In the genomic region with DNA sequence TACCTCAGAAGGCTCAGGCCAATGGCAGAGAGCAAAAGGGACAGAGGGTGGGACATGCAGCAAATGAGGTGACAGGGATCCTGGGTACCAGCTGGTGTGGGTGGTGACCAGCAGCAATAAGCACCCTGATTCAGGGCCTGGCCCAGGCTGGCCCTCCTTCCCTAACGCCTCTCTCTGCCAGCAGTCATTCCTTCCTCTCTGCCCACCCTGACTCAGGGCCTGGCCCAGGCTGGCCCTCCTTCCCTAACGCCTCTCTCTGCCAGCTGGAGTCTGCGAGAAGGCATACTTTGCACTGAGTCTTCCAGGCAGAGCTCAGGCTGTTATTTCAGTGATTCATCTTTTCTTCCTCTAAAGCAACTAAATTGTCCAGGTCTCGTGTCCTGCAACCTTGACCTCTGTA, we compare ENCODE assay signal across 8 mouse cellular contexts. TPM values are rescaled to one million over a fixed set of nuclear protein-coding genes. Genes with fewer than 3 reads are reported as not detected.
A peak's percentile ranks its signal among the peaks of the same experiment; 100 is the strongest.
DNase-seq lines count a peak whose midpoint lies in the region; ATAC-seq and TF ChIP-seq lines count a peak whose summit lies in the region.
"Had no signal": no experiment of that assay in that cellular context is flagged by ENCODE, and none has a peak within 500 bp of the region (broad histone marks: within the 10 kb centered on the region; RNA-seq: fewer than 3 reads in every experiment).

No protein-coding gene starts in this region.

- H3K27me3 ChIP-seq in testis, adult 2 months (ENCODE audit: control insufficient read depth, insufficient read depth, low read length), result no peaks in the 10 kb centered on the region
- no peaks in the 10 kb centered on the region for H3K27me3 ChIP-seq in heart, embryonic 14.5 days (ENCODE audit: control insufficient read depth, insufficient read depth, low read length)
- no peaks in the 10 kb centered on the region for H3K27me3 ChIP-seq in liver, postnatal 0 days (ENCODE audit: insufficient read depth, low read length)

- 48% methylated on average over 4 of the region's 4 CpGs for WGBS in heart, embryonic 14.5 days
- 54% methylated on average over 4 of the region's 4 CpGs for WGBS in liver, postnatal 0 days (ENCODE audit: insufficient replicate concordance)

- DNase-seq in testis, postnatal 10 days (ENCODE audit: low spot score), result no peak
- DNase-seq in cerebellum, postnatal 25 days, result peak; percentile 79 to 82
- peak; percentile 70 for DNase-seq in lung, postnatal 14 days
- DNase-seq in yolk sac, embryonic 10.5 days (ENCODE audit: low spot score), result no peak
- no peak for DNase-seq in liver, postnatal 0 days

- no peak for TF ChIP-seq CTCF in testis, adult 2 months (IDR thresholded peaks at IDR 0.05; ENCODE audit: control insufficient read depth, insufficient read depth, insufficient replicate concordance, low read depth, low read length)
- no peak for TF ChIP-seq CTCF in liver, postnatal 0 days (IDR thresholded peaks at IDR 0.05; ENCODE audit: low read depth)

- no peak overlapping the region; the same call in 1 of the 2 replicates for H3K9ac ChIP-seq in heart, embryonic 14.5 days (ENCODE audit: low read length)
- no peak overlapping the region for H3K9ac ChIP-seq in liver, postnatal 0 days (replicated peaks)

- H3K9me3 ChIP-seq in heart, embryonic 14.5 days (ENCODE audit: control insufficient read depth, low read length), result no peaks in the 10 kb centered on the region
- no peaks in the 10 kb centered on the region for H3K9me3 ChIP-seq in liver, postnatal 0 days (ENCODE audit: low read length)
- H3K9me3 ChIP-seq: megakaryocyte, embryonic 14.5 days had no signal

- no peaks in the 10 kb centered on the region for H3K36me3 ChIP-seq in testis, adult 2 months (ENCODE audit: control insufficient read depth, insufficient read depth, low read length)
- H3K36me3 ChIP-seq in heart, embryonic 14.5 days (ENCODE audit: control insufficient read depth, insufficient read depth, low read length), result no peaks in the 10 kb centered on the region
- H3K36me3 ChIP-seq in liver, postnatal 0 days (replicated peaks; ENCODE audit: insufficient read depth, low read length), result no peaks in the 10 kb centered on the region

- H3K4me1 ChIP-seq in testis, adult 2 months (ENCODE audit: control insufficient read depth, insufficient read depth, low read length), result peaks cover 12% of the 10 kb centered on the region
- H3K4me1 ChIP-seq in heart, embryonic 14.5 days (ENCODE audit: control insufficient read depth in 2 of 2, insufficient read depth in 2 of 2, low read length in 2 of 2), result peaks cover 24 to 39% of the 10 kb centered on the region in 2 experiments
- no peaks in the 10 kb centered on the region for H3K4me1 ChIP-seq in liver, postnatal 0 days (ENCODE audit: insufficient read depth)
- H3K4me1 ChIP-seq: megakaryocyte, embryonic 14.5 days had no signal

- no peak for TF ChIP-seq EP300 in liver, postnatal 0 days (IDR thresholded peaks at IDR 0.05; ENCODE audit: low read depth)

- no peak overlapping the region for H3K4me3 ChIP-seq in testis, adult 2 months (ENCODE audit: control insufficient read depth, low read depth, low read length)
- H3K4me3 ChIP-seq in heart, embryonic 14.5 days (ENCODE audit: control insufficient read depth in 1 of 2, insufficient read depth in 1 of 2, low read depth in 1 of 2, low read length in 2 of 2), result no peak overlapping the region
- H3K4me3 ChIP-seq in liver, postnatal 0 days (ENCODE audit: low read depth, low read length), result no peak overlapping the region
- H3K4me3 ChIP-seq: megakaryocyte, embryonic 14.5 days had no signal

- H3K27ac ChIP-seq in testis, adult 2 months (ENCODE audit: control insufficient read depth, insufficient read depth, low read depth, low read length), result peak overlapping the region; percentile 70
- H3K27ac ChIP-seq in heart, embryonic 14.5 days (replicated peaks in 1 of 2; ENCODE audit: control insufficient read depth in 1 of 2, insufficient read depth in 1 of 2, low read depth in 2 of 2, low read length in 2 of 2), result peak overlapping the region; percentile 39 to 55; a peak in 3 of 4 replicates
- H3K27ac ChIP-seq in liver, postnatal 0 days (ENCODE audit: low read depth), result no peak overlapping the region

- no peak for ATAC-seq in heart, embryonic 14.5 days (ENCODE audit: insufficient number of reproducible peaks, insufficient read depth, low FRiP score, low read depth)
- no peak for ATAC-seq in liver, postnatal 0 days

- no peak overlapping the region for H3K4me2 ChIP-seq in heart, embryonic 14.5 days (ENCODE audit: low read length)
- no peak overlapping the region for H3K4me2 ChIP-seq in liver, postnatal 0 days (ENCODE audit: low read depth, low read length)

- no peak for TF ChIP-seq POLR2A in testis, adult 2 months (IDR thresholded peaks at IDR 0.05; ENCODE audit: control insufficient read depth, low read depth, low read length)

RNA-seq across cellular contexts. Expression of gene Efr3b, which starts 31.5 kb away (rescaled TPM):
- 0.83 and 1.0 TPM in 2 replicates for polyA plus RNA-seq in testis, adult 2 months (2012; rRNA removed)
- 4.4 and 5.6 TPM in 2 replicates for polyA plus RNA-seq in heart, embryonic 14.5 days (2014; fragmentation: Nextera tagmentation; extraction: Ambion mirVana)
- 0.04 and 0.05 TPM in 2 replicates for polyA plus RNA-seq in liver, postnatal 0 days (2015; fragmentation: Nextera tagmentation; extraction: Ambion mirVana)

RNA-seq across cellular contexts. Expression of gene Pomc, which starts 52.4 kb away (rescaled TPM):
- polyA plus RNA-seq in testis, adult 2 months (2012; rRNA removed), result 11.4 and 16.3 TPM in 2 replicates
- polyA plus RNA-seq in heart, embryonic 14.5 days (2014; fragmentation: Nextera tagmentation; extraction: Ambion mirVana), result 1.5 and 2.5 TPM in 2 replicates
- 0.40 and 0.73 TPM in 2 replicates for polyA plus RNA-seq in liver, postnatal 0 days (2015; fragmentation: Nextera tagmentation; extraction: Ambion mirVana)

Comparison
In these comparisons a context has a peak if more than half of its experiments do, and no peak if none do; other contexts are left out.
1. DNase-seq: peak in cerebellum, postnatal 25 days (2 of 2) and lung, postnatal 14 days (single experiment); none in testis, postnatal 10 days (single experiment), yolk sac, embryonic 10.5 days (single experiment) and liver, postnatal 0 days (single experiment).